Mouse (Mus musculus) cerebellum, postnatal 4 days (tissue): ENCODE measurements at regions not wholly inside any gene's neighbourhood (a gene's known extent, or its start where the extent isn't known, plus 50 kb on each side); places are given as distances from the start of the nearest gene placed in this dataset.

Experiments
- DNase-seq, 2 experiments: peaks; one replicate each; pipeline ENCODE4 v3.0.0; 2022; ENCODE audit warnings: low spot score in 2 of 2, mixed read lengths in 1 of 2

GRCm38 (mm10) chr12:27062061-27062461 is 280.3 kb downstream of the Sox11 start:
- peak in 1 of 2 experiments; percentile 66 for DNase-seq

DNA sequence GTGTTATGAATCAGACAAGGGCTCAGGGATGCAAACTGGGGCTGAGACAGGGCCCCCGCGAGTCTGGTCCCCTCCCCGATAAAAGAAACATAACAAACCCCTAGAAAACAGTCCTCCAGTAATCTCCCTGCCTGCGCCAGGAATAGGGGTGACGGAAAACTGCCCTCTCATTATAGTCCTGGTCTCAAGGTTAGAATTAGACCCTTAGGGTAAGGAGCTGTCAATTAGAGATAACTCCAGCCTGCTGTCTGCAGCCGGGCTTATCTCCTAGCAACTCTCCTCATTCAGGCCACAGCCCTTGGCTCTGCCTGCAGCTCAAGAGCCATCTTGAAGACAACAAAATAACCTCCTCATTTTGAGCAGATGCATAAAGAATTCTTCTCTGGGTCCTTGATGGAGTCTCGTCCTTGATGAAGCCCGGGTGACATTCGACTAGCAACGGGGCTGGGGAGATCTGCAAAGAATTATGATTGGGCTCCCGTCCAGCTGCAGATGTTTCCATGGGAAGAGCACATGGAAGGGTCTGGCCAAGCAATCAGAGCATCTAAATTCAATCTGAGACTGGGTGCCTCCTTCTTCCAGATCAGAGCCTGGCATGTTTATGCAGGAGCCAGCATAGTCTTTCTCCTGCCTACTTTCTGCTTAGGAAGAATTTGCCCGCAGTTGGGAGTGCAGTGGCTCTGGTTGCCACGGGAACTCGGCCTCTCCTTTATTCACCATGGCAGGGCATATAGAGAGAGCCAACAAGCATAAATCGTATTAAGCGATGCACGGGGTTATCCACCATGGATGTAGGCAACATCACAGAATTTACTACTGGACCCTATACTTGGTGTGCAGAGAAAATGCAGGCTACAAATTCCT is 281.2 kb downstream of the Sox11 start:
- peak in 1 of 2 experiments; percentile 42 for DNase-seq

GRCm38 (mm10) chr12:27059885-27060284 is 282.5 kb downstream of the Sox11 start:
- DNase-seq, result peak in 1 of 2 experiments; percentile 77

DNA sequence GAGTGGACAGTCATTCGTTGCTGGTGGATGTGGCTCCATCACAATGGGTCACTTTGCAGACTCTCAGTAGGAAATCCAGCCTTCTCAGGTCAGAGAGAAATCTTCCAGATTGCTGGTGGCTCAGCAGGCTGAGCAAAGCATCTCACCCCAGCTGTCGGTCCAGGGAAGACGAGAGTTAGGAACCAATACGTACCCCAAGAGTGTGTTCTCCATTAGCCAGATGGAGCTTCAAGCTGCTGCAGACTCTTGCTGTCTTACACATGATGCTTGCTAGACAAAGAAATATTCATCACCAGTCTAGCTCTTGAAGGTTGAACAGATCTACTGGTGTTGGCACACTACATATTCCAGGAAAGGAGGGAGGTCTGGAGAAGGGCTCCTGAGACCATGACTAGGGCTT is 288.0 kb downstream of the Sox11 start:
- no peak for DNase-seq

DNA sequence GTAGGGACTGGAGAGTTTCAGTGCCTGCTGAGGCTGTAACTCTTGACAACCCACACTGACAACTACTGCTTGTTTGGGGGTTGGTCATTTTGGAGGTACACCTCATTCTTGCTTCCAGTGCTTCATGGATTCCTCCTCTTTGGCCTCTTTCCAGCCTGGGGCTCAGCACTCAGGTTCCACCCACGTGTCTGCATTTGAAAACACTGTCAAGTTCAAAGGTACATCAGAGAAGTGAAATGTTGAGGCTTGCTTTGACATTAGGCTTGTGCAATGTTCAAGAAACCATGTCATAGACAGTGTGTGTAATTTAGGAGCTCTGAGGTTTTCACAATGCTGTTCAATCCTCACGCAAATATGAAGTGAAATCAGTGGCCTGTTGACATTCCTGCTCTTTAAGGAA is 304.5 kb downstream of the Sox11 start:
- no peak for DNase-seq

- DNase-seq, result no peak
Observed at GRCm38 (mm10) chr12:27019751-27020150, 322.6 kb downstream of the Sox11 start.

- no peak for DNase-seq
Observed at GRCm38 (mm10) chr12:27018366-27018765, 324.0 kb downstream of the Sox11 start.

DNA sequence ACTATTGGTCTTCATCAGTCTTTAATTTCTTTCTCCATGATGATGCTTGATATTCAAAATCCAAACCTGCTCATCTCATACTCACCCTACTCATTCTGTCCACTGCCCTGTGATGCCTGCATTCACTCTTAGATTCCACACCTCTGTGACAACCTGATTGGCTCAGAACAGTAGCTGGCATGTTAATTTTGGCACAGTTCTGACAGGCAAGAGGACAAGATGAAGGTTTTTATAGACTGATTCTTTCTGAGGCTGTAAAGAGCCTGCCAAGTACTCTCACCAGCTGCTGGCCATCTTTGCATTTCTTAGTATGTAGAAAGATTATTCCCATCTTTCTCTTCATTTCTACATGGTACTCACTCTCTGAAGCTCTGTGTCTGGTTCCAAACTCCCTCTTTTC is 343.1 kb downstream of the Sox11 start:
- no peak for DNase-seq

- DNase-seq, result peak in 1 of 2 experiments; percentile 36
Observed at GRCm38 (mm10) chr12:26976284-26977065, 365.9 kb downstream of the Sox11 start.

- DNase-seq, result no peak
Observed at GRCm38 (mm10) chr12:26972495-26973113, 369.8 kb downstream of the Sox11 start.

DNA sequence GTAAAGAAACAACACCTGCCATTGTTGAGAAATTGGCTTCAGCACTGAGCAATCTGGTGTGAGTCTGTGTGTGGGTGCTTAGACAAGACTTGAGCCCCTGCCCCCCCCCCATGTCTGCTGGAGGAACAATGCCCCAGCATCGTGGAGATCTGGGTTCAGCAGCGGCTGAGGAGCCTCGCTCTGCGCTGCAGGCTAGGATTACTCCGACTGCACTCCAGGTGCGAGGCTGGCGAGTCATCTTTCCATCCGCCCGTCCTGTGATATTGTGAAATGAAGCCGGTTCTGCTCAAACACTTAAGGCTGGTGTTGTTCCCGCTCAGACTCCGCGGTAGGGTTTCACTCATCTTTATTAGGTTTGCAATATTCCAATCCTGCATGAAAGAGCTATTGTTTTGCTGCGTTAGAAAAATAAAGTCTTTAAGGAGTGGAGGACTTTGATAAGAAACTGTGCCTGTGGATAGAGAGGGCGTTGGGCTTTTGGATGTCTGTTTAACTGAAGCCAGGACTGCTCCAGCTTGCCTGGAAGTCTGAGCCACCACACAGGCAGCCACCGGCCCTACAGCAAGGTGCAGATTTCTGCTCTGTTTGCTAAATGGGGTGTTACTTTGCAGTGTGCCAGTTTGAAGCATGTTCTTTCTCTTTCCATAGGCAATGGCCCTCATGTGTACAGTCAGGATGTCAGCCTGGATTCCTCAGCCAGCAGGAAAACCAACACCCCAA is 375.2 kb downstream of the Sox11 start:
- DNase-seq, result no peak

GRCm38 (mm10) chr12:26963917-26964316 is 378.5 kb downstream of the Sox11 start:
- DNase-seq, result no peak

- DNase-seq, result no peak
Observed at GRCm38 (mm10) chr12:26939831-26940230, 402.5 kb downstream of the Sox11 start.

DNA sequence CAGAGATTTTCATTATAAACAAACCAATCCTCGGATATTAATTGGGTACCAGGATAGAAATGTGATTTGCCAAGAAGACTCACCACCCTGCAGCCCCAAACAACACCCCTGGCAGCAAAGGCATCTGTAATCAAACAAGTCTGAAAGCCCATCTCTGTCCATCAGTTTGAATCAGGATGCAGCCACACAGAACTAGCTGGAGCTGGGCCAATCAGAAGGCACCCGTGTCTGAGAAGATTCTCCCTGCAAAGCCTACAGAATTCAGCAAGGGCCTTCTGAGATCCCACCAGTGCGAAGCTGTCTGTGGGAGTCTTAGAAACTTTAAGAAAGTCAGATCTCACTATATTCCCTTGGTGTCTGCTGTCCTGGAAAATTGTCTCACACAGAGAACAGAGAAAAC is 404.5 kb downstream of the Sox11 start:
- peak in 1 of 2 experiments; percentile 19 for DNase-seq

DNA sequence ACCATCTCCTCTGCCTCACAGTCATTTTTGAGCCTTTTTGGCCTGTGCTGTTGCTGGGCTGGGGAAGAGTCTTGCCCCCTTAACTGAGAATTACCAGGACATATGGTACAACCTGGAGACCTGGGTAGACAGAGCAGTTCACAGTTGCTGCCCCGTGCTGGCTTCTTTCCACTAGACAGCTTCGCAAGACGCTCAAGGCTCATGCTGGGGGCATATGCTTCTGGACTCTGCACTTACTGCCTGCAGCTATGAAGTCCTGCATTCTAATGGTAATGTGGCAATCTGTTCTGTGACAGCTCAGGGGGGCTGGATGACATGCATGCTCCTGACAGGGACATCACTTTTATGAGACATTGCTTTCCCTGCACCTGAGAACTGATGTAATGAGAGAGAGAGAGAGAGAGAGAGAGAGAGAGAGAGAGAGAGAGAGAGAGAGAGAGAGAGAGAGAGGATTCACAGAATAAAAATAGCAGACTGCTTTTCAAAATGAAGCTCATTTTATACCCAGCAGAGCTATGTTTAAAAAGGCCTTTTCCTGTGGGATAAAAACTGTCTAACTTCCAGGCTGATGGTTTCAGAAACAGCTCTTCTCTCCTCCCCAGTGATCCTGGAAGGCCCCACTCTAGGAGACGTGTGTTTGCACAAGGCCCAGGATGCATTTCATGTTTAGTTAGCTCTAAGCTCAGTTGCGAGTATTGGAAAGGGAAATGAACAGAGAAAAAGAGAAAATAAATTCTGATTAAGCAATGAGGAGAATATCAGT is 405.5 kb downstream of the Sox11 start:
- DNase-seq, result peak in 1 of 2 experiments; percentile 65

- DNase-seq, result no peak
Observed at GRCm38 (mm10) chr12:26930155-26930867, 412.1 kb downstream of the Sox11 start.

DNA sequence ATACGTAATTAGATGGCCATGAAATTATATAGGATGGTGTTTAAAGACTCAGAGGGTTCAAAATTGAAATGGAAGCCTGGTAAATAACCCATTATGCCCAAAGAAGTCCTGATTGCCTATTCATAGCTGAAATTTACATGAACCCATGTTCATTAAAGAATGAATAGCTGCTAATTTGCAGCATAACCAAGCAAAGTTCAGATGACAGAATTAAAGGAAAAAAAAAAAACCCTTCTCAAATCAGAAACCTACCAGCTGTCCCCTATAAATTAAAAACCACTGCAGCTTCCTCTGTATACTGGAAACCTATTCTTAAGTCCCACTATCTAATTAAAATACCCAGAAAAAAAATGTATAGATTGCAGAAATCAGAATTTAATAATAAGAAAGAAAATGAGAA is 436.2 kb downstream of the Sox11 start:
- DNase-seq, result no peak

- no peak for DNase-seq
Observed at GRCm38 (mm10) chr12:26903894-26904272, 434.9 kb downstream of the Cmpk2 start.

DNA sequence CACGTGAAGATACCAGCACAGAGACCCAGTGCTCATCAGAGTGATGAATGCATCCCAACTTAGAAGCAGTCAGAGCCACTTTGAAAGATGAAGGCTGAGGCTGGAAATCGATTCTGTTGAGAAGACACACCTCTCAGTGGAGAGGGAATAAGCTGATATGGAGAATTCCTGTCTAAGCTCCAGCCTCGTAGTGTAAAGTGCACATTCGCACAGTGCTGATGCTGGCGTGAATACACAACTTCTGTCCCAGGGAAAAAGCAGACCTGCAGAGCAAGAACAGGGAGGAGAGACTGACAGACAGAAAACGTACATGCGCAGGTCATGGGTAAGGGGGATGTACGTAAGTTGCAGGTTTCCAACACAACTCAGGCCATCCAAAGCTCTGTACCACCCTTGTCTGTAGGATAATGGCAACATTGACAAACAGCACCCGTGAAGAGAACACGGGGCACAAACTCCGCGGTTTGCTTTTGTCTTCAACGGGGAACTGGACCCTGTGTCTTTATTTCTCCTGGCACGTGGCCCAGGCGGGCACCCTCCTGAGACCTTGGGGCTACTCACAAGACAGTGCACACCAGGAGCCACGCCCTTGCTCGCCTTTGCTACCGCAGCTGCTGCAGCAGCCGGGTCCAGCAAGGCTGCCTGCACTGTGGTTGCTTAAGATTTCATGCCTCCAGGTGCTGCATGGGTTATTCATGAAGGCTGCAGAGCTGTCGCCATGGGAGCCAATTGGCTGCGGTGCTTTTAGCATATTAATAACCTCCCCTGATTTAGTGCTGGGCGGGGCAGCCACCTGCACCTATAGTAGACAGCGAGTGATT is 434.3 kb downstream of the Cmpk2 start:
- peak in 1 of 2 experiments; percentile 44 for DNase-seq
